Mouse (Mus musculus) E14TG2a.4 (cell line): ENCODE data around the gene Mpv17.

ENCODE experiments used
- CTCF ChIP-seq: conservative IDR thresholded peaks from 2 replicates; pipeline ENCODE4 v1.5.1; 2014; ENCODE audit warnings: low read length
- POU5F1 ChIP-seq: IDR thresholded peaks from 2 replicates; pipeline ENCODE4 v1.6.1; 2014; ENCODE audit warnings: low read length, borderline replicate concordance

DNA sequence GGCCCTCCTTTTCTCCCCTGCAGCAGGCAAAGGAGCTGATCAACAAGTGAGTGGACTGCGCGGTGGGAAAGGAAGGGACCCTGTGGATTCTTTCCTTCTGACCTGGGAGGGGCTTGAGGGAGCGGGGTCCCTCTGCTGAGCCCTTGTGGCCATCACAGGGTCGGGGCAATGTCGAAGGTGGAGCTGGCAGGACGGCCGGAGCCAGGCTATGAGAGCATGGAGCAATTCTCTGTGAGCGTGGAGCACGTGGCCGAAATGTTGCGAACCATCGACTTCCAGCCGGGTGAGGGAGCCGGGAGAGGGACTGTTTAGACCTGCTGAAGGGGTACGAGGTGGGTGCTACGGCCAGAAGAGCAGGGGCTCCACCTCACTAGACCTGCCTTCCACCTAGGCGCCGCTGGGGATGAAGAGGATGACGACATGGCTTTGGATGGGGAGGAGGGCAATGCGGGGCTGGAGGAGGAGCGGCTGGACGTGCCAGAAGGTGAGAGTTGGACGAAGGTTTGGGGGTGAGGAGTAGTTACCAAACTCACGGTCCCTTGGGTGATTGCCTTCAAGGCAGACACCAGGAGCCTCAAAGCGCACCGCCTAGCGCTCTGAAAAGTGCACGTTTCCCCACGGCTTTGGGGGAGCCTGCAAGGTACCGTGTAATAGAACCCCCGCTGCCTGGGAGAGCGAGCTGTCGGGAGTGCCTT, 17.2 kb downstream of the Mpv17 start:
- TF ChIP-seq CTCF (no peak), POU5F1 (no peak)
